Mouse (Mus musculus): ENCODE results near the gene Magi2.
"Not testable (repeated sequence)": the region's sequence is repeated elsewhere in the genome, so short reads cannot be mapped to it uniquely, and the experiment has no call there.

Magi2 gene

GRCm38 (mm10) chr5:19429290-19429689, 202.5 kb downstream of the Magi2 start:
- DNase-seq (ENCODE audit: low spot score in 2 of 2) = no peak

DNA sequence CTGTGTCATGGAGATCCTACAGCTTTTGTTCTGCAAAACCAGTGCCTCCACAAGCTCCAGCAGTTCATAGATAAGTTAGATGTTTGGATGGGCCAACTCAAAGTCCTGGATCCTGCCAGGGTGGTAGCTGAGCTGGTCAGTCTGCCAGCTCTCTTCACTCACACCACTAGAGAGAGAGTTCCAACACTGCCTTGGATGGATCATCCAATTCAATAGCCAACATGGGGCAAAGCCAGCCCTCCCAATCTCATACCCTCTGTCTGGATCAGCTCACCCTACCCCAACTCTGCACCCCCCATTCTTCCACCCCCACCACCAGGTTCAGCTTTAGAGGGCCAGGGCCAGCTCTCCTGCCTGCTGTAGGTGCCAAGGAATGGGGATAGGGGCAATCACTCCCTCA, 235.7 kb downstream of the Magi2 start:
- no peak for DNase-seq (ENCODE audit: low spot score in 2 of 2)

DNA sequence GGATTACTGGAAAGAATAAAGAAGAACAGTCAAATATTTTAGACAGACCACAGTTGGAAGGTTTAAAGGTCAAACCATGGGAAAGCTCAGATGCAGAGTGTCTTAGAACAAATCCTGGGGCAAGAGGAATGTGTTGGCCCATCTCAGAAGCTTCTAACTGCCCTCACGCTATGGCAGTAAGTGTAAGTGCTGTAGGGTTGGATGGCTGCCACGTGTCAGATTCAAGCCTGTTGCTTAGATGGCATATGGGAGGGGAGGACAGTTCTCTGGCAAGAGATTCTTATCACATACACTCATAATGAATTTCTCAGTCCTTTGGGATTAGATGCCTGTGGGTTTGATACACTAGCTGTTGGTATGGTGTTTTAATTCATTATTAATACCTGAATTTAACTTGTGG, 238.5 kb downstream of the Magi2 start:
- DNase-seq (ENCODE audit: low spot score in 2 of 2) = no peak

DNA sequence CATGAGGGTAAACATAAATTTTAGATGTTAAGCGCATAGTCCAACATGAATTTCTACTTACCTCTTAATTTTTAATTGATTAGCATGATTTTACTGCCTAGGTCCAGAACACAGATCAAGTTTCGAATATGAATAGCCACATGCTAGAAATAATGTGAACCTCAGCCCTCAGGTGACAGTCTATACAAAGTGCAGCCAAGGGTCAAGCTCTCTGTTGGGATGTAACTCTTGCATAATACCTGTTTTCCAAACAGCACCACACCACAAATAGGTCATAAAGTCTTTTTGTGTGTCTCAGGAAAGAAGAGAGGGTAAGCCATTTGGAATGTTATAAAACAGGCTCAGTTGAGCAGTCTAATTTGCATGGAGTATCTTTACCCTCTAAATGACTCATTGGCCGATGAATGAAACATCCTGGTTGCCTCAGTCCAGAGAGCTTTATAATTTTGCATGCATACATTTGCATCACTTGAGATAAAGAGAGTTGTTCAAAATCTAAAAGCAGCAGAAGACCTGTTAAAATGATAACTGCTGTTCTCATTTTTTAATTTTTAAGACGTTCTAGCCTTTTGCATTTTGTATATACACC, 246.1 kb downstream of the Magi2 start:
- no peak for DNase-seq (ENCODE audit: low spot score in 2 of 2)

DNA sequence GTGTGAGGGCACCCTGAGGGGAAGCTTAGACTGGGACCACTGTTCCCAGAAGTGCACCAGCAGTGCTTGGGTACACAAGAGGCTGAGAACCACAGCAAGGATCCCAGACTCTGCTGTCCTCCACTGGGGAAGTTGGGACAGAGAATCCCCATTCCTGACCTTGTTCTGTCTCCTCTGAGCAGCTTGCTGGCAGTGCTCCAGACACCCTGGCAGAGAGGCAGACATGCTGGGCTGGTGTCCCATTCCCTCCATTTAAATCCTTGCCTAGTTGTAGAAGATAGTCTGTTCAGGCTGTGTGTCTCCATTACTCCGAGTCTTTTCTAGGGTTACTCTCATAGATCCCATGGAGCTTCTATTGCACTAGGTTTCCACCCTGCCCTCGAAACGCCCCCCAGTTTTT, 256.1 kb downstream of the Magi2 start:
- no peak for DNase-seq (ENCODE audit: low spot score in 2 of 2)

DNA sequence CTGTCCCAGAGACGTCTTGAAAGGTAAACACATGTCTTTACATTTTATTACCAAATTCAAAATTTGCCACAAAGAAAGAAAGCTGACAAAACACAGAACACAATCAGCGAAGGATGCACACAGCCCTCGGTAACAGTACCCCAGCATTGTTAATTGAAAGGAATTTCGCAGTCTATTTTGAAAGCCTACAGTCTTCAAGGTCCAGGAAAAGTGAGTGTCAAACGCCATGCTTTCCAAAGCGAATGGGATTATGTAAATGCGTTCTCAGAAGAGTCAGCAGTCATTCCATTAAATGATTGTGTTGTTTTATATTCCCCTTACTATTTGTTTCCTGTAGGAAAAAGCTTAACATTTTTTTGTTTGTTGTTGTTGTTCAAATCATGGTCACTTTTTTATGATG, 261.1 kb downstream of the Magi2 start:
- no peak for DNase-seq (ENCODE audit: low spot score in 2 of 2)

GRCm38 (mm10) chr5:19501005-19501404, 274.2 kb downstream of the Magi2 start:
- DNase-seq (ENCODE audit: low spot score in 2 of 2) = no peak

DNA sequence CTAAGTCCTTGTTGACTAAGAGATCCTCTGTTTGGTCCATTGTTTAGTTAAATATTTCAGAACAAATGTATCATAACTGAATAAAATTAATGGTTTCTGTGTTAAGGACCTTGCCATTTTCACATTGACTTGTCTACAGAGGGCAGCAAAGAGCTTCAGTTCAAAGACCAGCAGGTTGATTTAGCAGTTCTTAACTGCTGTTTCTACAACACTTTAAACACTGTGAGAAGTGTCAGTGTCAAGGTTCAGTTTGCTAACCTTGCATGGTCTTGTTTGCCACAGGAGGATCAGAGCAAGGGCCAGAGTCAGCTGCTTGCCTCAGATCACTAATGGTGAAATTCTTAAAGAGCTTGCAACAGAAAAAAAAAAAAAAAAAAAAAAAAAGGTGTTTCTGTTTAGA, 295.3 kb downstream of the Magi2 start:
- no peak for DNase-seq (ENCODE audit: low spot score in 2 of 2)

- DNase-seq (ENCODE audit: low spot score in 2 of 2) = no peak
Measured at GRCm38 (mm10) chr5:19539348-19539747, 312.5 kb downstream of the Magi2 start.

DNA sequence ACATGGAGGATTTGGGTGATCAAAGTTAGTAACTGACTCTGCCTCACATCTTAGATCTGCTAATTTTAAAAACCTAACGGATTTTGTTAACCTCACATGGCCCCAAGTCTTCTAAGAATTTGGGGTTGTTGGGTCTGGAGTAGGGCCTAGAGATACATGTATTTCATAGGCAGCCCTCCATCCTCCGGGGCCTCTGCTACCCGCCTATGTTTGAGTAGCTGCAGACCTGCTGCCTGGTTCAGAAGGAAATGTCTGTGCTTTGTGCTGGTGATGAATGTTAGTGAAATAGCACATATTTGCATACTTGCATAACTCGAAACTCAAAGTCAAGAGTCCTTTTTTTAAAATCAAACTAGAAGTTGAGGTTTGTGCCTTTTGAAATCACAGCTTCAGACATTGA, 319.6 kb downstream of the Magi2 start:
- no peak for DNase-seq (ENCODE audit: low spot score in 2 of 2)

DNA sequence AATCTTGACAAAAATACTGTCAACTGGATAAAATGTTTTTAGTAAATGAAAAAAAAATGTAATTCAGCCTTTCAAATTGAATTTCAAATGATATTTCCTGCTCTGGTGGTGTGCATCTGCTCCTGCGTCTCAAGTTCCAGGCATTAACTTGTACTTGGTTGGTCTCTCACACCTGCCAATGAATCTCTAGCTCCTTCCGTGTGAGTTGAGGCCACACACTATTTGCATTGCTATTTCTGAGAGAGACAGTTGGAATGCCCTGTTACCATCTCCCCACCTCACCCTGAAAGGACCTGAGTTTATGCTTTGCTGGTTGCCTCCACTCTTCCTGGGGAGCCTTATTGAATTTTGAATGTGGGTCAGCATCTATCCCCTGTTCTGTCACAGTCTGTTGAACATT, 320.1 kb downstream of the Magi2 start:
- DNase-seq (ENCODE audit: low spot score in 2 of 2) = no peak

DNA sequence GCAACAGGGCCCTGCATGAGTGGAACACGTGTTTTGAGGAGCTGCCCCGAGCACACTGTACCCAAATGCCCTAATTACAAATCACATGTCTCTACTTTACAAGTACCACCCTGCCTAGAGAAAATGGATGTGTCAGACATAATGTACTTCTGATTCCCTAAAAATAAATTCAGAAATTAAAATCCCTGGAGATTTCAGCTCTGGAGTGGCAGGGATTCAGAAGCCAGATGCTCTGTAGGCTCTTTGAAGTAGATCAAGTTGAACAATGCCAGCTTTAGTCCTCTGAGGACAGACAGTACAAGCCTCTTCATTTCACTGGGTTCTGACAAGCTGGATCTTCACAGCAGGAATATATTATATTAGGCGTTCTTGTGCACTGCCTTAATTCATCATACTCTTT, 326.7 kb downstream of the Magi2 start:
- no peak for DNase-seq (ENCODE audit: low spot score in 2 of 2)

GRCm38 (mm10) chr5:19565636-19566035, 338.8 kb downstream of the Magi2 start:
- no peak for DNase-seq (ENCODE audit: low spot score in 2 of 2)

- DNase-seq (ENCODE audit: low spot score in 2 of 2) = not testable (repeated sequence)
Measured at GRCm38 (mm10) chr5:19566136-19566535, 339.3 kb downstream of the Magi2 start.

DNA sequence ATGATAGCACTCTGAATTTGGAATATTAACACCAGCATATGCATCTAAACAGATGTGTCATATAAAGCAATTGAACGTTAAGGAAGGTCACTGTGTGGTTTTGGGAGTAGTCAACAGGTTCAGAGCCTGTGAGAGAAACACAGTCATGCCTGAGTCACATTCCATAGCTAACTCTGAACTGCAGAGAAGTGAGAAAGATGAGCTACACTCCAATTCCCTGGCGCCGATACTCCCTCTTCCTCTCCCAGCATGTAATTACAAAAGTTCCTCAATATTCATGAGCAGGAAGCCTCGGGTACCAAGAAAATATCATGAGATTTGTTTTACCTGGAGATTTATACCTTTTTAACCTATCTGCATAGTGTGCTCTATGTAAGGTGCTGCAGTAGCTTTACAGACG, 380.9 kb downstream of the Magi2 start:
- no peak for DNase-seq (ENCODE audit: low spot score in 2 of 2)

GRCm38 (mm10) chr5:19611788-19612187, 385.0 kb downstream of the Magi2 start:
- DNase-seq (ENCODE audit: low spot score in 2 of 2) = no peak

GRCm38 (mm10) chr5:19621678-19622077, 394.8 kb downstream of the Magi2 start:
- no peak for DNase-seq (ENCODE audit: low spot score in 2 of 2)

GRCm38 (mm10) chr5:19633976-19634375, 407.1 kb downstream of the Magi2 start:
- DNase-seq (ENCODE audit: low spot score in 2 of 2) = no peak

GRCm38 (mm10) chr5:19637789-19638188, 411.0 kb downstream of the Magi2 start:
- no peak for DNase-seq (ENCODE audit: low spot score in 2 of 2)

DNA sequence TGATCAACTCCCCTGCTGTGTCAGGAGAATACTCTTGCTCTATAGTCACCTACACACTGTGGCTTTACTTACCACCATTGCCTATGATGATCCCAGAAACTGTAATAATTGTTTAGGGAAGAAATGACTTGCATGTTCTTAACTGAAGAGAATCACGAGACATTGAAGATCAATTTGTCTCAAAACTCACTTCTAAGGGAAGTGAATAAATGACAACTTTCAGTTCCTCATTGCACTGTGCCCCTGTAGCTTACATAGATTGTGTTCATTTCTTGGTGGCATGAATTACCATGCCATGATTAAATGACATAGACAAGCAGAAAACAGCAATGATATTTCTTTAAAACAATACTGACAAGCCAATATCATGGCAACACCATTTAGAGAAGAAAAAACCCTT, 429.1 kb downstream of the Magi2 start:
- no peak for DNase-seq (ENCODE audit: low spot score in 2 of 2)

- no peak for DNase-seq (ENCODE audit: low spot score in 2 of 2)
Measured at GRCm38 (mm10) chr5:19666416-19666815, 439.6 kb downstream of the Magi2 start.

- no peak for DNase-seq (ENCODE audit: low spot score in 2 of 2)
Measured at GRCm38 (mm10) chr5:19717296-19717695, 490.5 kb downstream of the Magi2 start.

GRCm38 (mm10) chr5:19726277-19726676, 499.4 kb downstream of the Magi2 start:
- no peak for DNase-seq (ENCODE audit: low spot score in 2 of 2)

GRCm38 (mm10) chr5:19745376-19745775, 518.5 kb downstream of the Magi2 start:
- no peak for DNase-seq (ENCODE audit: low spot score in 2 of 2)

All from spleen, postnatal 10 days (tissue).